Mouse (Mus musculus): ENCODE measurements around the gene Rab19. TPM values are rescaled to one million over a fixed set of nuclear protein-coding genes. Genes with fewer than 3 reads are reported as not detected.
"Not testable (repeated sequence)": the region's sequence is repeated elsewhere in the genome, so short reads cannot be mapped to it uniquely, and the experiment has no call there.

The Rab19 gene
- polyA plus RNA-seq, 1 experiment from 2014 or later = 0.42 TPM

- no peaks in the 10 kb centered on the region for H3K36me3 ChIP-seq
- no peaks in the 10 kb centered on the region for H3K4me1 ChIP-seq (replicated peaks)
- no peak overlapping the region for H3K9ac ChIP-seq
- ATAC-seq (ENCODE audit: insufficient number of reproducible peaks, low FRiP score) = no peak
- H3K4me2 ChIP-seq = no peak overlapping the region
- no peak overlapping the region for H3K4me3 ChIP-seq
- no peaks in the 10 kb centered on the region for H3K9me3 ChIP-seq (replicated peaks)
- 66% methylated on average over 11 of the region's 11 CpGs for WGBS
- H3K27me3 ChIP-seq (replicated peaks) = no peaks in the 10 kb centered on the region
- no peak overlapping the region for H3K27ac ChIP-seq (ENCODE audit: poor library complexity, severe bottlenecking)
Observed at GRCm38 (mm10) chr6:39430722-39431121, 49.7 kb downstream of the Rab19 start.

GRCm38 (mm10) chr6:39433174-39433573, 52.2 kb downstream of the Rab19 start:
- H3K9me3 ChIP-seq (replicated peaks) = no peaks in the 10 kb centered on the region
- H3K4me1 ChIP-seq (replicated peaks) = no peaks in the 10 kb centered on the region
- H3K27me3 ChIP-seq (replicated peaks) = no peaks in the 10 kb centered on the region
- no peak overlapping the region for H3K9ac ChIP-seq
- no peak overlapping the region for H3K27ac ChIP-seq (ENCODE audit: poor library complexity, severe bottlenecking)
- 88% methylated on average over 4 of the region's 4 CpGs for WGBS
- H3K36me3 ChIP-seq = no peaks in the 10 kb centered on the region
- H3K4me3 ChIP-seq = no peak overlapping the region
- ATAC-seq (ENCODE audit: insufficient number of reproducible peaks, low FRiP score) = no peak
- no peak overlapping the region for H3K4me2 ChIP-seq

- no peaks in the 10 kb centered on the region for H3K27me3 ChIP-seq (replicated peaks)
- H3K9ac ChIP-seq = no peak overlapping the region
- no peaks in the 10 kb centered on the region for H3K9me3 ChIP-seq (replicated peaks)
- H3K4me2 ChIP-seq = no peak overlapping the region
- H3K4me3 ChIP-seq = no peak overlapping the region
- no peak for ATAC-seq (ENCODE audit: insufficient number of reproducible peaks, low FRiP score)
- no peaks in the 10 kb centered on the region for H3K4me1 ChIP-seq (replicated peaks)
- H3K36me3 ChIP-seq = no peaks in the 10 kb centered on the region
- H3K27ac ChIP-seq (ENCODE audit: poor library complexity, severe bottlenecking) = no peak overlapping the region
Observed at GRCm38 (mm10) chr6:39433701-39434100, 52.7 kb downstream of the Rab19 start.

GRCm38 (mm10) chr6:39434111-39434885, 53.3 kb downstream of the Rab19 start:
- 61% methylated on average over 2 of the region's 2 CpGs for WGBS

GRCm38 (mm10) chr6:39434886-39435492, 54.0 kb downstream of the Rab19 start:
- Histone ChIP-seq H3K9me3 (replicated peaks) (no peaks in the 10 kb centered on the region), H3K9ac (no peak overlapping the region), H3K4me2 (no peak overlapping the region), H3K36me3 (no peaks in the 10 kb centered on the region), H3K27ac (ENCODE audit: poor library complexity, severe bottlenecking) (no peak overlapping the region), H3K4me3 (no peak overlapping the region), H3K4me1 (replicated peaks) (no peaks in the 10 kb centered on the region), H3K27me3 (replicated peaks) (no peaks in the 10 kb centered on the region)
- ATAC-seq (ENCODE audit: insufficient number of reproducible peaks, low FRiP score) = no peak
- 71% methylated on average over 2 of the region's 2 CpGs for WGBS

More at GRCm38 (mm10) chr6:39434111-39434885, 53.3 kb downstream of the Rab19 start:
- no peak for ATAC-seq (ENCODE audit: insufficient number of reproducible peaks, low FRiP score)
- no peaks in the 10 kb centered on the region for H3K27me3 ChIP-seq (replicated peaks)
- H3K9ac ChIP-seq = no peak overlapping the region
- H3K4me3 ChIP-seq = no peak overlapping the region
- no peaks in the 10 kb centered on the region for H3K4me1 ChIP-seq (replicated peaks)
- H3K9me3 ChIP-seq (replicated peaks) = no peaks in the 10 kb centered on the region
- H3K4me2 ChIP-seq = no peak overlapping the region
- H3K36me3 ChIP-seq = no peaks in the 10 kb centered on the region
- H3K27ac ChIP-seq (ENCODE audit: poor library complexity, severe bottlenecking) = no peak overlapping the region

GRCm38 (mm10) chr6:39435875-39436274, 54.9 kb downstream of the Rab19 start:
- 70% methylated on average over 5 of the region's 5 CpGs for WGBS
- Histone ChIP-seq H3K27ac (ENCODE audit: poor library complexity, severe bottlenecking) (no peak overlapping the region), H3K27me3 (replicated peaks) (no peaks in the 10 kb centered on the region), H3K4me3 (no peak overlapping the region), H3K9me3 (replicated peaks) (no peaks in the 10 kb centered on the region), H3K4me2 (no peak overlapping the region), H3K4me1 (replicated peaks) (no peaks in the 10 kb centered on the region), H3K36me3 (no peaks in the 10 kb centered on the region), H3K9ac (no peak overlapping the region)
- ATAC-seq (ENCODE audit: insufficient number of reproducible peaks, low FRiP score) = no peak

GRCm38 (mm10) chr6:39437519-39437918, 56.5 kb downstream of the Rab19 start:
- H3K4me1 ChIP-seq (replicated peaks); H3K9ac ChIP-seq; H3K9me3 ChIP-seq (replicated peaks); H3K27ac ChIP-seq (ENCODE audit: poor library complexity, severe bottlenecking); ATAC-seq (ENCODE audit: insufficient number of reproducible peaks, low FRiP score); H3K27me3 ChIP-seq (replicated peaks); H3K4me2 ChIP-seq; H3K36me3 ChIP-seq; H3K4me3 ChIP-seq: not testable (repeated sequence)
- WGBS = 86% methylated on average over 6 of the region's 6 CpGs

Other genes starting within 250 kb of the Rab19 start
- 6.8 and 7.1 TPM in 2 replicates for gene Kdm7a, start 174.4 kb upstream of the Rab19 start, polyA plus RNA-seq (2016; fragmentation: Nextera tagmentation; extraction: Ambion mirVana)
- 34.8 and 43.1 TPM in 2 replicates for gene Slc37a3, start 3.5 kb upstream of the Rab19 start, polyA plus RNA-seq (2016; fragmentation: Nextera tagmentation; extraction: Ambion mirVana)
- 52.7 and 55.1 TPM in 2 replicates for gene Mkrn1, start 39.3 kb downstream of the Rab19 start, polyA plus RNA-seq (2016; fragmentation: Nextera tagmentation; extraction: Ambion mirVana)
- gene Dennd2a, start 176.7 kb downstream of the Rab19 start, polyA plus RNA-seq (2016; fragmentation: Nextera tagmentation; extraction: Ambion mirVana) = 26.8 and 28.2 TPM in 2 replicates
- gene Adck2, start 192.7 kb downstream of the Rab19 start, polyA plus RNA-seq (2016; fragmentation: Nextera tagmentation; extraction: Ambion mirVana) = 17.0 and 17.4 TPM in 2 replicates
- 1.0 TPM in 1 of 2 replicates, not detected in the other for gene Gm42420, start 204.6 kb downstream of the Rab19 start, polyA plus RNA-seq (2016; fragmentation: Nextera tagmentation; extraction: Ambion mirVana)
- gene Ndufb2, start 211.4 kb downstream of the Rab19 start, polyA plus RNA-seq (2016; fragmentation: Nextera tagmentation; extraction: Ambion mirVana) = 541 and 562 TPM in 2 replicates

Measured in heart, embryonic 12.5 days (tissue).